Mouse (Mus musculus): Measurements from ENCODE around the gene Ccdc42. TPM values are rescaled to one million over a fixed set of nuclear protein-coding genes. Genes with fewer than 3 reads are reported as not detected.

Gene Ccdc42
- total and polyA plus RNA-seq, 3 experiments = not detected

- no peak overlapping the region for H3K4me3 ChIP-seq (replicated peaks in 1 of 3; ENCODE audit: low read depth in 2 of 3, low read length in 2 of 3, poor library complexity in 1 of 3)
- no peaks in the 10 kb centered on the region for H3K36me3 ChIP-seq (replicated peaks in 1 of 2; ENCODE audit: control insufficient read depth in 1 of 2, insufficient read depth in 1 of 2, low read length in 1 of 2)
- H3K27me3 ChIP-seq (replicated peaks) = peaks cover 10% of the 10 kb centered on the region
- no peak overlapping the region for H3K4me2 ChIP-seq (ENCODE audit: insufficient read depth, low read depth, poor library complexity, severe bottlenecking)
- H3K27ac ChIP-seq (ENCODE audit: insufficient read depth, low read depth) = no peak overlapping the region
- dilution Hi-C loops (cut with MboI; ENCODE audit: extremely low pct_ligation_motif_present, extremely low pct_unique_long_range_greater_than_20kb, low sequenced_read_pairs) (no loop called here), in situ Hi-C loops (cut with MboI; ENCODE audit: low pct_ligation_motif_present, low pct_unique_long_range_greater_than_20kb, low sequenced_read_pairs) (loop anchor here (10.0 kb wide), 1 partner anchor 221 kb away; no protein-coding TSS in a partner anchor)
- H3K4me1 ChIP-seq (ENCODE audit: control insufficient read depth in 1 of 2, insufficient read depth in 2 of 2) = no peaks in the 10 kb centered on the region
- no peak for DNase-seq (ENCODE audit: extremely low read depth)
- H3K79me2 ChIP-seq (replicated peaks; ENCODE audit: control insufficient read depth, extremely low read depth, insufficient read depth, poor library complexity, severe bottlenecking) = no peaks in the 10 kb centered on the region
- H3K9ac ChIP-seq (ENCODE audit: insufficient read depth, low read depth) = no peak overlapping the region
- TF ChIP-seq MEF2A (IDR thresholded peaks at IDR 0.05; ENCODE audit: borderline replicate concordance, low read depth, low read length) (no peak), ZC3H11A (IDR thresholded peaks at IDR 0.05; ENCODE audit: low read depth, low read length) (no peak), MAZ (IDR thresholded peaks at IDR 0.05; ENCODE audit: low read depth, low read length) (no peak), ZMIZ1 (IDR thresholded peaks at IDR 0.05; ENCODE audit: low read depth, low read length) (no peak), UBTF (IDR thresholded peaks at IDR 0.05; ENCODE audit: low read depth, low read length) (no peak), POLR2A (IDR thresholded peaks at IDR 0.05; ENCODE audit: low read depth, low read length) (no peak), PAX5 (IDR thresholded peaks at IDR 0.05; ENCODE audit: low read length) (no peak), NELFE (IDR thresholded peaks at IDR 0.05; ENCODE audit: low read depth, low read length) (no peak), ELF1 (IDR thresholded peaks at IDR 0.05; ENCODE audit: low read depth, low read length) (no peak), ZKSCAN1 (IDR thresholded peaks at IDR 0.05; ENCODE audit: borderline replicate concordance, low read depth, low read length) (no peak), RAD21 (IDR thresholded peaks at IDR 0.05; ENCODE audit: low read depth, low read length) (no peak)
- no peaks in the 10 kb centered on the region for H3K9me3 ChIP-seq (replicated peaks; ENCODE audit: low read length)
Observed at GRCm38 (mm10) chr11:68583906-68584480, 2.8 kb upstream of the Ccdc42 start.

DNA sequence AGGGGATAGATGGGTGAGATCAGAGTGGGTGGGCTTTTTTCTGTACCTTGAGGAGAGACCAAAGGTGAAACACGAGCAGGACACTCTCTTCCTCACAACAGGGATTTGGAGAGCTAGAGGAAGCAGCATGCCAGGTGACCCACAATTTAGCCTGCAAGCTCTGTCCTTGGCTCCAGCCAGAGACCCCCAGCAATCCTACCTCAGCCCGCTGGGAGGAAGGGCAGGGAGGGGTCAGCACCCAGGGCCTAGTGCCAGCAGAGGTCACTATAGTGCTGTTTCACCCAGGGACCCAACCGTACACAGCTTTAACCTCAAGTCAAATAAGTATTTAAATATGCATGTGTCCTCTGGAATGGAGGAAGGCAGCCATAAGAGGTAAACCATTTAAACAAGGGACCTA, 931 bp upstream of the Ccdc42 start:
- no peaks in the 10 kb centered on the region for H3K79me2 ChIP-seq (replicated peaks; ENCODE audit: control insufficient read depth, extremely low read depth, insufficient read depth, poor library complexity, severe bottlenecking)
- no peaks in the 10 kb centered on the region for H3K36me3 ChIP-seq (replicated peaks in 1 of 2; ENCODE audit: control insufficient read depth in 1 of 2, insufficient read depth in 1 of 2, low read length in 1 of 2)
- in situ Hi-C loops (cut with MboI; ENCODE audit: low pct_ligation_motif_present, low pct_unique_long_range_greater_than_20kb, low sequenced_read_pairs) = loop anchor here (5.0 to 10.0 kb wide), 2 partner anchors 121 to 219 kb away; no protein-coding TSS in a partner anchor
- no peaks in the 10 kb centered on the region for H3K4me1 ChIP-seq (ENCODE audit: control insufficient read depth in 1 of 2, insufficient read depth in 2 of 2)
- H3K9me3 ChIP-seq (replicated peaks; ENCODE audit: low read length) = no peaks in the 10 kb centered on the region
- no peak overlapping the region for H3K4me3 ChIP-seq (replicated peaks in 1 of 3; ENCODE audit: low read depth in 2 of 3, low read length in 2 of 3, poor library complexity in 1 of 3)
- peaks cover 18% of the 10 kb centered on the region for H3K27me3 ChIP-seq (replicated peaks)
- no peak overlapping the region for H3K27ac ChIP-seq (ENCODE audit: insufficient read depth, low read depth)
- H3K4me2 ChIP-seq (ENCODE audit: insufficient read depth, low read depth, poor library complexity, severe bottlenecking) = no peak overlapping the region
- dilution Hi-C loops (cut with MboI; ENCODE audit: extremely low pct_ligation_motif_present, extremely low pct_unique_long_range_greater_than_20kb, low sequenced_read_pairs) = no loop called here
- peak; percentile 44 for DNase-seq (ENCODE audit: extremely low read depth)
- H3K9ac ChIP-seq (ENCODE audit: insufficient read depth, low read depth) = no peak overlapping the region
- no peak for TF ChIP-seq PAX5 (IDR thresholded peaks at IDR 0.05; ENCODE audit: low read length)
- TF ChIP-seq USF2 (conservative IDR thresholded peaks at IDR 0.05; ENCODE audit: low read depth, low read length) = no peak
- peak; percentile 60 for TF ChIP-seq ZC3H11A (IDR thresholded peaks at IDR 0.05; ENCODE audit: low read depth, low read length)
- TF ChIP-seq IRF4 (IDR thresholded peaks at IDR 0.05; ENCODE audit: low read depth, low read length) = peak; percentile 40; the same call in 1 of the 2 replicates
- no peak for TF ChIP-seq ELF1 (IDR thresholded peaks at IDR 0.05; ENCODE audit: low read depth, low read length)
- TF ChIP-seq SIN3A (IDR thresholded peaks at IDR 0.05; ENCODE audit: low read length) = no peak
- TF ChIP-seq MEF2A (IDR thresholded peaks at IDR 0.05; ENCODE audit: borderline replicate concordance, low read depth, low read length) = peak; percentile 44; the same call in 1 of the 2 replicates
- no peak for TF ChIP-seq BHLHE40 (IDR thresholded peaks at IDR 0.05; ENCODE audit: low read depth, low read length)
- TF ChIP-seq MAZ (IDR thresholded peaks at IDR 0.05; ENCODE audit: low read depth, low read length) = 0 out of 2 replicates have a peak, but pooled peaks have one; percentile 23
- TF ChIP-seq SMC3 (IDR thresholded peaks at IDR 0.05; ENCODE audit: low read depth, low read length) = peak; percentile 83
- peak; percentile 86 for TF ChIP-seq RAD21 (IDR thresholded peaks at IDR 0.05; ENCODE audit: low read depth, low read length)
- TF ChIP-seq CTCF (conservative IDR thresholded peaks at IDR 0.05 in 1 of 2, IDR thresholded peaks at IDR 0.05 in 1 of 2; ENCODE audit: low read depth in 2 of 2, low read length in 2 of 2) = peak; percentile 43 to 89; a peak in 3 of 4 replicates
